Mouse (Mus musculus): ENCODE results near the gene Efcab2. TPM values are rescaled to one million over a fixed set of nuclear protein-coding genes. Genes with fewer than 3 reads are reported as not detected.
A peak's percentile ranks its signal among the peaks of the same experiment; 100 is the strongest.

Gene Efcab2
- polyA plus RNA-seq, 1 experiment from 2014 or later = 12.7 TPM

DNA sequence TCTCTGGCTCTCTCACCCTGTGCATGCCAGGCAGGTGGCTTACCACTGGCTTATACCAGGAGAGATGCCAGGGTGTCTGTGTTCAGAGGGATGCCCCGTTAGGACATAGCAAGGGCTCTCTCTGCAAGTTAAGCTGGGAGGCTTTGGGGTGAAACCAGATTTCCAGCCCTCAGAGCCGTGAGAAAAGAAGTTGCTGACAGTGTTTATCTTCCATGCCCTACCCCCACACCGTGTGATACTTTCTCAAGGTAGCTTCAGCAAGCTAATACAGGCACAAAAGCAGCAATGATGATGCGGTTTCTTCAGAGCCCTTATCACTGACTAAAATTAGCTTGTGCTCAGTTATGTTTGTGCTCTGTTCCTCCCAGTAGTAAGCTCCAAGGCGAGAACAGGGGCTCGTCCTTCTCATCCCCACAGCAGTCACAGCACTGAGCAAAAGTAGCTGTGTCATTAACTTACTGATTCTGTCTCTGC is 42.4 kb downstream of the Efcab2 start:
- H3K4me2 ChIP-seq = peak overlapping the region; percentile 41
- no peak overlapping the region for H3K4me3 ChIP-seq (ENCODE audit: low read depth, low read length)
- peak overlapping the region; percentile 50; the same call in 1 of the 2 replicates for H3K9ac ChIP-seq (ENCODE audit: low read depth, low read length)
- no peaks in the 10 kb centered on the region for H3K27me3 ChIP-seq (ENCODE audit: control insufficient read depth, insufficient read depth, low read length)
- H3K4me1 ChIP-seq (ENCODE audit: control insufficient read depth, insufficient read depth, low read length) = peaks cover 5% of the 10 kb centered on the region
- peak; percentile 80 for ATAC-seq (replicated peaks; ENCODE audit: insufficient number of reproducible peaks, low FRiP score, low TSS enrichment)
- no peaks in the 10 kb centered on the region for H3K9me3 ChIP-seq (replicated peaks; ENCODE audit: control insufficient read depth, low read length)
- H3K27ac ChIP-seq (ENCODE audit: low read depth, low read length) = peak overlapping the region; percentile 82
- H3K36me3 ChIP-seq (ENCODE audit: control insufficient read depth, insufficient read depth, low read length) = no peaks in the 10 kb centered on the region
- WGBS (ENCODE audit: insufficient replicate concordance) = 16% methylated on average over 6 of the region's 6 CpGs

DNA sequence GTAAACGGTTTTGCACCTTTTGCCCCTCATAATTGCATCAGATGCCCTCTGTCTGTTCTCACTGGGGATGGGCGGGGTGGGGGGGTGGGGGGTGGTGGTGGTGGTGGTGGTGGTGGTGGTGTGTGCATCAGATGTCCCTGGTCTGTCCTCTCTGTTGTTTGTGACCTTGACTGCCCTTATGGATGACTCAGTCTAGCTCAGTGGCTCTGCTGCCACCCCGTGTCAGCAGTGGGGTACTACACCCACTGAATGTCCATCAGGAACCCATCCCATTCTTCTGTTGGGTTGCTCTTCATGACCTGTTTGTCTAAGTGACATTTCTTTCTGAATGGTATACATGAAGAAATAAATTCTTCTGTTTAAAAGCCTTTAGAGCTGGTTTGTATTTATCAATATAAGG is 43.3 kb downstream of the Efcab2 start:
- Histone ChIP-seq H3K4me1 (ENCODE audit: control insufficient read depth, insufficient read depth, low read length) (peaks cover 5% of the 10 kb centered on the region), H3K27me3 (ENCODE audit: control insufficient read depth, insufficient read depth, low read length) (no peaks in the 10 kb centered on the region), H3K9me3 (replicated peaks; ENCODE audit: control insufficient read depth, low read length) (no peaks in the 10 kb centered on the region), H3K27ac (ENCODE audit: low read depth, low read length) (peak overlapping the region; percentile 82), H3K4me3 (ENCODE audit: low read depth, low read length) (no peak overlapping the region), H3K9ac (ENCODE audit: low read depth, low read length) (no peak overlapping the region), H3K36me3 (ENCODE audit: control insufficient read depth, insufficient read depth, low read length) (no peaks in the 10 kb centered on the region), H3K4me2 (no peak overlapping the region)
- ATAC-seq (replicated peaks; ENCODE audit: insufficient number of reproducible peaks, low FRiP score, low TSS enrichment) = 0 out of 2 replicates have a peak, but pooled peaks have one; percentile 51
- 23% methylated on average over 3 of the region's 3 CpGs for WGBS (ENCODE audit: insufficient replicate concordance)

DNA sequence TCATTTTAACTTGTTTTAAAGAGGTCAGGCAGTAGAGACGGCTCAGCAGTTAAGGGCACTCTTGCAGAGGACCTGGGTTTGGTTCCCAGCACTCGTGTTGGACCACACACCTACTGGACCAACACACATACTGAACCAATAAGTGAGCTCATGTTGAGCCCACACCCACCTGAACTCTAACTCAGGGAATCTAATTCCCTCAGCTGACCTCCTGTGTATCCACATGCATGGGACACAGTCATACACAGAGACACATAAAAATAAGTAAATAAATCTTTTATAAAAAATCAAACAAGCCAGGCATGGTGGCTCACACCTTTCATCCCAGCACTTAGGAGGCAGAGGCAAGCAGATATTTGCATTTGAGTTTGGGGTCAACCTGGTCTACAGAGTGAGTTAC is 44.0 kb downstream of the Efcab2 start:
- Histone ChIP-seq H3K9me3 (replicated peaks; ENCODE audit: control insufficient read depth, low read length) (no peaks in the 10 kb centered on the region), H3K4me2 (no peak overlapping the region), H3K27me3 (ENCODE audit: control insufficient read depth, insufficient read depth, low read length) (no peaks in the 10 kb centered on the region), H3K4me1 (ENCODE audit: control insufficient read depth, insufficient read depth, low read length) (peaks cover 5% of the 10 kb centered on the region), H3K27ac (ENCODE audit: low read depth, low read length) (no peak overlapping the region), H3K36me3 (ENCODE audit: control insufficient read depth, insufficient read depth, low read length) (no peaks in the 10 kb centered on the region), H3K4me3 (ENCODE audit: low read depth, low read length) (no peak overlapping the region), H3K9ac (ENCODE audit: low read depth, low read length) (no peak overlapping the region)
- 78% methylated on average over 2 of the region's 2 CpGs for WGBS (ENCODE audit: insufficient replicate concordance)
- no peak for ATAC-seq (replicated peaks; ENCODE audit: insufficient number of reproducible peaks, low FRiP score, low TSS enrichment)

DNA sequence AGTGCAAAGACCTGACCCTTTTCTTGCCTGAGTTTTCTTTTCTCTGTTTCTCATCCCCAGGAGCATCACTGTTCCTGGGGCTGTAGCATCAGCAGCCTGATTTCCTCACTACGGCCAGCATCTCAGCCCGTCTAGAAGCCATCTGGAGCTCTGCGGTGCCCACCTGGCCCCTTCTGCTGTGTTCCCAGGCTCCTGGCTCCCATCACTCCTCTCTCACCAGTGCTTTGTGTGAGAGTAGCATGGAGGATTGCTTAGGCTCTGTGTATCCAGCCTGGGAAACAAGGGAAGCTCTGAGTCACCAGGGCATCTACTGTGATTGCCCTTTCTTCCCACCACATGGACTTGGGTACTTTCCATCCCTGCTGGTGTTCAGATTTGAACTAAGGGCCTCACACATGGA is 48.2 kb downstream of the Efcab2 start:
- ATAC-seq (replicated peaks; ENCODE audit: insufficient number of reproducible peaks, low FRiP score, low TSS enrichment) = no peak
- no peaks in the 10 kb centered on the region for H3K36me3 ChIP-seq (ENCODE audit: control insufficient read depth, insufficient read depth, low read length)
- H3K4me1 ChIP-seq (ENCODE audit: control insufficient read depth, insufficient read depth, low read length) = no peaks in the 10 kb centered on the region
- no peak overlapping the region for H3K4me2 ChIP-seq
- no peaks in the 10 kb centered on the region for H3K27me3 ChIP-seq (ENCODE audit: control insufficient read depth, insufficient read depth, low read length)
- no peak overlapping the region for H3K4me3 ChIP-seq (ENCODE audit: low read depth, low read length)
- no peak overlapping the region for H3K9ac ChIP-seq (ENCODE audit: low read depth, low read length)
- 90% methylated on average over 3 of the region's 3 CpGs for WGBS (ENCODE audit: insufficient replicate concordance)
- H3K27ac ChIP-seq (ENCODE audit: low read depth, low read length) = no peak overlapping the region
- no peaks in the 10 kb centered on the region for H3K9me3 ChIP-seq (replicated peaks; ENCODE audit: control insufficient read depth, low read length)

- H3K4me2 ChIP-seq = no peak overlapping the region
- WGBS (ENCODE audit: insufficient replicate concordance) = 55% methylated on average over 1 of the region's 1 CpGs
- no peak overlapping the region for H3K27ac ChIP-seq (ENCODE audit: low read depth, low read length)
- H3K4me3 ChIP-seq (ENCODE audit: low read depth, low read length) = no peak overlapping the region
- no peaks in the 10 kb centered on the region for H3K27me3 ChIP-seq (ENCODE audit: control insufficient read depth, insufficient read depth, low read length)
- no peaks in the 10 kb centered on the region for H3K4me1 ChIP-seq (ENCODE audit: control insufficient read depth, insufficient read depth, low read length)
- H3K36me3 ChIP-seq (ENCODE audit: control insufficient read depth, insufficient read depth, low read length) = no peaks in the 10 kb centered on the region
- no peak for ATAC-seq (replicated peaks; ENCODE audit: insufficient number of reproducible peaks, low FRiP score, low TSS enrichment)
- no peaks in the 10 kb centered on the region for H3K9me3 ChIP-seq (replicated peaks; ENCODE audit: control insufficient read depth, low read length)
- no peak overlapping the region for H3K9ac ChIP-seq (ENCODE audit: low read depth, low read length)
Measured at GRCm38 (mm10) chr1:178455120-178455519, 49.2 kb downstream of the Efcab2 start.

DNA sequence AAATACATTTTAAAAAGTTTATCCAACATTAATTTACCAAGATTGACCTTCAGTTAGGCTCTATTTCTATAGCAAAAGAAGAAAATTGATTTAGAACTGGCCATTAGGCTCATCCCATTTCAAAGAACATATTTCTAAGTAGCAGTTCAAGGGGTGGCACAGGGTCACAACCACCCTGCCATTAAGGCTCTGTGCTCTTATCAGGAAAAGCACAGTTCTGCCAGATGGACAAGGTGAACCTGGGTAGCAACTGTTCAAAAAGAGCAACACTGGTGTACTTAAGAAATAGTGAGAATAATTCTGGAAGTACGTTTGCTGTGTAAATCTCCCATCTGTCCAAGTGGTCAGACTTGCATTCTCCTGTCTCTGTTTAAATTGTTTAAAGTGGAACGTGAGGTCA is 52.1 kb downstream of the Efcab2 start:
- Histone ChIP-seq H3K9me3 (replicated peaks; ENCODE audit: control insufficient read depth, low read length) (no peaks in the 10 kb centered on the region), H3K27ac (ENCODE audit: low read depth, low read length) (no peak overlapping the region), H3K4me1 (ENCODE audit: control insufficient read depth, insufficient read depth, low read length) (no peaks in the 10 kb centered on the region), H3K9ac (ENCODE audit: low read depth, low read length) (no peak overlapping the region), H3K27me3 (ENCODE audit: control insufficient read depth, insufficient read depth, low read length) (no peaks in the 10 kb centered on the region), H3K4me3 (ENCODE audit: low read depth, low read length) (no peak overlapping the region), H3K4me2 (no peak overlapping the region), H3K36me3 (ENCODE audit: control insufficient read depth, insufficient read depth, low read length) (no peaks in the 10 kb centered on the region)
- ATAC-seq (replicated peaks; ENCODE audit: insufficient number of reproducible peaks, low FRiP score, low TSS enrichment) = no peak
- WGBS (ENCODE audit: insufficient replicate concordance) = 75% methylated on average over 2 of the region's 2 CpGs

DNA sequence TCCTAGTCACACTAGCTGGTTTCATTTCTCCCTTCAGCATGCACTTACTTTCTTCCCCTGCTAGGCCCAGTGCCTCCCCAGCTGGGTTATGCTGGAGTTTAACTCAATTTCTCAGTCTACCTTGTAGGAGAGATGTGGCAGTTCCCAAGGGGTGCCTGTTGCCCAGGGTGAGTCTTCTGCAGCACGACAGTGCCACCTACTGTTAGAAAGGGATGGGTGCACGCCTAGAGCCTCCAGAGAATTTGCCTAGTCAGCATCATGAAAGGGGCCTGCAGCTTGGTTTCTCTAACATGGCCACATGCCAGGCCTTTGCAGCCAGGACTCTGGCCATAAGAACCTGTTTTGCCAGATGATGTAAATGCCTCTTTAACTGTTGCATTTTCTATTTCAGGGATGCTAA is 57.8 kb downstream of the Efcab2 start:
- peak; percentile 77 for ATAC-seq (replicated peaks; ENCODE audit: insufficient number of reproducible peaks, low FRiP score, low TSS enrichment)
- H3K4me2 ChIP-seq = no peak overlapping the region
- no peaks in the 10 kb centered on the region for H3K36me3 ChIP-seq (ENCODE audit: control insufficient read depth, insufficient read depth, low read length)
- 2% methylated on average over 2 of the region's 2 CpGs for WGBS (ENCODE audit: insufficient replicate concordance)
- no peaks in the 10 kb centered on the region for H3K9me3 ChIP-seq (replicated peaks; ENCODE audit: control insufficient read depth, low read length)
- H3K9ac ChIP-seq (ENCODE audit: low read depth, low read length) = no peak overlapping the region
- H3K4me3 ChIP-seq (ENCODE audit: low read depth, low read length) = no peak overlapping the region
- H3K27me3 ChIP-seq (ENCODE audit: control insufficient read depth, insufficient read depth, low read length) = no peaks in the 10 kb centered on the region
- H3K4me1 ChIP-seq (ENCODE audit: control insufficient read depth, insufficient read depth, low read length) = no peaks in the 10 kb centered on the region
- no peak overlapping the region for H3K27ac ChIP-seq (ENCODE audit: low read depth, low read length)

- H3K4me1 ChIP-seq (ENCODE audit: control insufficient read depth, insufficient read depth, low read length) = no peaks in the 10 kb centered on the region
- no peaks in the 10 kb centered on the region for H3K9me3 ChIP-seq (replicated peaks; ENCODE audit: control insufficient read depth, low read length)
- no peak overlapping the region for H3K27ac ChIP-seq (ENCODE audit: low read depth, low read length)
- 40% methylated on average over 4 of the region's 4 CpGs for WGBS (ENCODE audit: insufficient replicate concordance)
- H3K9ac ChIP-seq (ENCODE audit: low read depth, low read length) = no peak overlapping the region
- H3K4me3 ChIP-seq (ENCODE audit: low read depth, low read length) = no peak overlapping the region
- H3K36me3 ChIP-seq (ENCODE audit: control insufficient read depth, insufficient read depth, low read length) = no peaks in the 10 kb centered on the region
- no peak for ATAC-seq (replicated peaks; ENCODE audit: insufficient number of reproducible peaks, low FRiP score, low TSS enrichment)
- H3K27me3 ChIP-seq (ENCODE audit: control insufficient read depth, insufficient read depth, low read length) = no peaks in the 10 kb centered on the region
- no peak overlapping the region for H3K4me2 ChIP-seq
Measured at GRCm38 (mm10) chr1:178464140-178464539, 58.3 kb downstream of the Efcab2 start.

DNA sequence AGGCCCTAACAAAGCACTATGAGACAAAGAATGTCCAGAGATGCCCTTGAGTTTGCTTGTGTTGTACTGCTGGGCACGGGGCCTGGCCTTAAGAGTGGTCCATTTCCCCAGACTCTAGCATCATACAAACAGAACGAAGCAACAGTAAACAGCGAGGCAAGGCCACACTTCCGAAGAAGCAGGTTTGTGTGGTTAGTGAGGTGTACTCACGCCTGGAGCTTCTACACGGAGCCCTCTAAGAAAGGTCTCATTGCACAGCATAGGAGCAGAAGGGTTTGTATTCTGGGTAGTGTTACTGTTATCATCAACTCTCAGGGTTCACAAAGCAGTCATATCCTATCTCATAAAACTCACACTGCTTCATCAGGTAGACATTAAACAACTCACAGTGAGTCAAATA is 61.7 kb downstream of the Efcab2 start:
- no peaks in the 10 kb centered on the region for H3K27me3 ChIP-seq (ENCODE audit: control insufficient read depth, insufficient read depth, low read length)
- no peak overlapping the region for H3K4me2 ChIP-seq
- no peak overlapping the region for H3K27ac ChIP-seq (ENCODE audit: low read depth, low read length)
- 66% methylated on average over 6 of the region's 6 CpGs for WGBS (ENCODE audit: insufficient replicate concordance)
- no peaks in the 10 kb centered on the region for H3K4me1 ChIP-seq (ENCODE audit: control insufficient read depth, insufficient read depth, low read length)
- H3K36me3 ChIP-seq (ENCODE audit: control insufficient read depth, insufficient read depth, low read length) = no peaks in the 10 kb centered on the region
- no peaks in the 10 kb centered on the region for H3K9me3 ChIP-seq (replicated peaks; ENCODE audit: control insufficient read depth, low read length)
- no peak for ATAC-seq (replicated peaks; ENCODE audit: insufficient number of reproducible peaks, low FRiP score, low TSS enrichment)
- H3K4me3 ChIP-seq (ENCODE audit: low read depth, low read length) = no peak overlapping the region
- H3K9ac ChIP-seq (ENCODE audit: low read depth, low read length) = no peak overlapping the region

Measured in heart, embryonic 11.5 days (tissue).